Mouse (Mus musculus) G1E-ER4 (cell line): ENCODE measurements around the gene Ttc7b. TPM values are rescaled to one million over a fixed set of nuclear protein-coding genes. Genes with fewer than 3 reads are reported as not detected.

Experiments used
- GATA1 ChIP-seq: IDR thresholded peaks from one replicate; pipeline ENCODE4 v1.8.0; 2012; ENCODE audit warnings: low read length, inconsistent platforms
- polyA plus RNA-seq: library from polyadenylated mRNA; stranded (reverse); fragments of >175 nt; gene quantifications from 2 replicates; pipeline ENCODE4 v1.2.3, GENCODE M21; 2012

Ttc7b gene
- polyA plus RNA-seq, 1 experiment, result 24.7 TPM

- TF ChIP-seq GATA1, result no peak
These were observed 12.0 kb downstream of the Ttc7b start for GRCm38 (mm10) chr12:100508668-100509067.

- TF ChIP-seq GATA1, result peak; percentile 96
These were observed 15.1 kb downstream of the Ttc7b start for GRCm38 (mm10) chr12:100505484-100505883.

GRCm38 (mm10) chr12:100504585-100504984 lies 16.0 kb downstream of the Ttc7b start:
- TF ChIP-seq GATA1, result no peak

GRCm38 (mm10) chr12:100503659-100504058 lies 17.0 kb downstream of the Ttc7b start:
- TF ChIP-seq GATA1, result no peak

- TF ChIP-seq GATA1, result no peak
These were observed 18.1 kb downstream of the Ttc7b start for GRCm38 (mm10) chr12:100502544-100502943.

GRCm38 (mm10) chr12:100501261-100501660 lies 19.4 kb downstream of the Ttc7b start:
- TF ChIP-seq GATA1, result no peak

GRCm38 (mm10) chr12:100499469-100499868 lies 21.2 kb downstream of the Ttc7b start:
- TF ChIP-seq GATA1, result no peak

- TF ChIP-seq GATA1, result no peak
These were observed 22.6 kb downstream of the Ttc7b start for GRCm38 (mm10) chr12:100498006-100498405.

- no peak for TF ChIP-seq GATA1
These were observed 25.5 kb downstream of the Ttc7b start for GRCm38 (mm10) chr12:100495083-100495482.

GRCm38 (mm10) chr12:100493211-100493610 lies 27.4 kb downstream of the Ttc7b start:
- no peak for TF ChIP-seq GATA1

GRCm38 (mm10) chr12:100492676-100493075 lies 27.9 kb downstream of the Ttc7b start:
- TF ChIP-seq GATA1, result no peak

GRCm38 (mm10) chr12:100491967-100492611 lies 28.5 kb downstream of the Ttc7b start:
- TF ChIP-seq GATA1, result no peak

GRCm38 (mm10) chr12:100489799-100490198 lies 30.8 kb downstream of the Ttc7b start:
- TF ChIP-seq GATA1, result no peak

- TF ChIP-seq GATA1, result no peak
These were observed 32.3 kb downstream of the Ttc7b start for GRCm38 (mm10) chr12:100488368-100488767.

GRCm38 (mm10) chr12:100486232-100486631 lies 34.4 kb downstream of the Ttc7b start:
- no peak for TF ChIP-seq GATA1

- no peak for TF ChIP-seq GATA1
These were observed 37.6 kb downstream of the Ttc7b start for GRCm38 (mm10) chr12:100483054-100483453.

- TF ChIP-seq GATA1, result no peak
These were observed 38.4 kb downstream of the Ttc7b start for GRCm38 (mm10) chr12:100482255-100482654.
